Mouse (Mus musculus) megakaryocyte, embryonic 14.5 days (primary cell): ENCODE results near the gene Dab1. TPM values are rescaled to one million over a fixed set of nuclear protein-coding genes. Genes with fewer than 3 reads are reported as not detected.

ENCODE experiments used
- H3K27me3 ChIP-seq: replicated peaks from 2 replicates; pipeline ENCODE3; 2012; ENCODE audit warnings: inconsistent platforms
- H3K36me3 ChIP-seq: replicated peaks from 2 replicates; pipeline ENCODE3; 2012; ENCODE audit warnings: low read length, inconsistent platforms, mixed read lengths
- H3K4me1 ChIP-seq: 2 replicates; pipeline ENCODE4 v1.6.1; 2012; ENCODE audit warnings: inconsistent platforms
- H3K4me3 ChIP-seq: replicated peaks from 2 replicates; pipeline ENCODE3; 2012; ENCODE audit warnings: moderate library complexity, mild to moderate bottlenecking, inconsistent platforms
- H3K9me3 ChIP-seq: 2 replicates; pipeline ENCODE4 v1.6.1; 2012; ENCODE audit warnings: inconsistent platforms
- FLI1 ChIP-seq: IDR thresholded peaks from 2 replicates; pipeline ENCODE4 v1.6.1; 2012; ENCODE audit warnings: low read length, inconsistent platforms, mixed read lengths
- GATA1 ChIP-seq: IDR thresholded peaks from 3 replicates; pipeline ENCODE4 v1.6.1; 2012; ENCODE audit warnings: mixed read lengths, low read length, inconsistent platforms, borderline replicate concordance
- polyA plus RNA-seq: library from polyadenylated mRNA; stranded (reverse); fragments of >175 nt; gene quantifications from 2 replicates; pipeline ENCODE4 v1.2.3, GENCODE M21; 2012; ENCODE audit warnings: low replicate concordance; ENCODE audit not compliant: insufficient read depth

Gene Dab1
- polyA plus RNA-seq, 1 experiment = not detected

GRCm38 (mm10) chr4:104111614-104112013 is 492.5 kb downstream of the Dab1 start:
- TF ChIP-seq GATA1 = no peak
- TF ChIP-seq FLI1 = no peak
- Histone ChIP-seq H3K36me3 (no peaks in the 10 kb centered on the region), H3K9me3 (peaks cover 29% of the 10 kb centered on the region), H3K4me3 (no peak overlapping the region), H3K27me3 (no peaks in the 10 kb centered on the region), H3K4me1 (no peaks in the 10 kb centered on the region)

- Histone ChIP-seq H3K9me3 (peaks cover 29% of the 10 kb centered on the region), H3K27me3 (no peaks in the 10 kb centered on the region), H3K4me3 (no peak overlapping the region), H3K4me1 (no peaks in the 10 kb centered on the region), H3K36me3 (no peaks in the 10 kb centered on the region)
- no peak for TF ChIP-seq FLI1
- no peak for TF ChIP-seq GATA1
Observed at GRCm38 (mm10) chr4:104113209-104114005, 494.2 kb downstream of the Dab1 start.

DNA sequence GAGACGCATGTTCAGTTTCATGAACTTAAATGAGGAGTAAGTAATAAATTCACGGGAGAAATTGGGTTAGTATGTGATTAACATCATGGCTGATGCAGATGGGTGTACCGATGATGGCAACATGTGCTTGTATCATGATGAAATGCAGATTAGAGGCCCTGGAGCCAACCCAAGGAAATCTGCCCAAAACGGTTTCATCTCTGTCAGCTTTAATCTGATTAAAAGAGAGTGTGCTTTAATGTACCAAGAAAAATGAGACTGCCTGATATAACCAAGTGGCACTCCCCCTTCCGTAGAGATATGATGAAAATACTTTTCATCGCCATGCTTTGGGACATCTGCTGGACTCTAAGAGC is 494.8 kb downstream of the Dab1 start:
- H3K4me1 ChIP-seq = no peaks in the 10 kb centered on the region
- no peak overlapping the region for H3K4me3 ChIP-seq
- no peaks in the 10 kb centered on the region for H3K27me3 ChIP-seq
- peaks cover 29% of the 10 kb centered on the region for H3K9me3 ChIP-seq
- TF ChIP-seq FLI1 = no peak
- TF ChIP-seq GATA1 = no peak
- no peaks in the 10 kb centered on the region for H3K36me3 ChIP-seq

- TF ChIP-seq GATA1 (no peak), FLI1 (no peak)
- Histone ChIP-seq H3K9me3 (peaks cover 15% of the 10 kb centered on the region; the same call in 1 of the 2 replicates), H3K27me3 (no peaks in the 10 kb centered on the region), H3K4me1 (no peaks in the 10 kb centered on the region), H3K36me3 (no peaks in the 10 kb centered on the region), H3K4me3 (no peak overlapping the region)
Observed at GRCm38 (mm10) chr4:104120108-104120507, 500.9 kb downstream of the Dab1 start.

DNA sequence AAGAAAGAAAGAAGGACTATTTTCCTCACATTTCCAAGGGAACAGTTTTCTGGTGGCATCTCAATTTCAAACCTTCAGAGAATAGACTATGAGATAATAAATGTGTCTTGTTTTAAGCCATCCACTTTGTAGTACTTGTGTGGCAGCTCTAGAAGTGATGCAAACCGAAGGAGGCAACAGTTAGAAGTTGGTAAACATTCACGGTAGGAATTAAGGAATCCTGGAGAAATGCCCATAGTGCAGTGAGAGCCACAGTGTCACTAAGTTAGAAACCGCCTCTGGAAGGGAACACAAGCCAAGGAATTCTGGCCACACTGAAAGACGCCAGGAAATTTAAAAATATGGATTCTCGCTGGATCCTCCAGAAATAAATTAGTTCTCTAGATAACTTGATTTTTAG is 502.8 kb downstream of the Dab1 start:
- TF ChIP-seq FLI1 = no peak
- TF ChIP-seq GATA1 = no peak
- no peaks in the 10 kb centered on the region for H3K4me1 ChIP-seq
- H3K4me3 ChIP-seq = no peak overlapping the region
- H3K36me3 ChIP-seq = no peaks in the 10 kb centered on the region
- H3K27me3 ChIP-seq = no peaks in the 10 kb centered on the region
- H3K9me3 ChIP-seq = peaks cover 15% of the 10 kb centered on the region; the same call in 1 of the 2 replicates

DNA sequence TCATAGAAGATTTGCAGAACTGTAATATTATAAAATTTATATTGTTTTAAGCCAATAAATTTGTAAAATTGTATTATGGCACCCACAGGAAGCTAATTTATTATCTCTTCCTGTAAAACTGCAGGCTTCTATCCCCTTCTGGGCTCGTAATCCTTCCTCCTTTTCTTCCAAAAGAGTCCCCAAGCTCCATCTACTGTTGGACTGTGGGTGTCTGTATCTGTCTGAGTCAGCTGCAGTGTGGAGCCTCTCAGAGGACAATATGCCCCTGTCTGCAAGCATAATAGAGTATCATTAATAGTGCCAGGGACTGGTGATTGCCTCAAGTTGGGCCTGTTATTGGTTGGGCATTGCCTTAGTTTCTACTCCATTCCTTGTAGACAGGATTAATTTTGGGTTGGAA is 503.2 kb downstream of the Dab1 start:
- peaks cover 11% of the 10 kb centered on the region; the same call in 1 of the 2 replicates for H3K9me3 ChIP-seq
- H3K27me3 ChIP-seq = no peaks in the 10 kb centered on the region
- H3K4me1 ChIP-seq = no peaks in the 10 kb centered on the region
- no peaks in the 10 kb centered on the region for H3K36me3 ChIP-seq
- TF ChIP-seq FLI1 = no peak
- no peak for TF ChIP-seq GATA1
- H3K4me3 ChIP-seq = no peak overlapping the region

GRCm38 (mm10) chr4:104153637-104154036 is 534.5 kb downstream of the Dab1 start:
- TF ChIP-seq GATA1 (no peak), FLI1 (no peak)
- H3K4me3 ChIP-seq = no peak overlapping the region
- H3K4me1 ChIP-seq = no peaks in the 10 kb centered on the region
- H3K27me3 ChIP-seq = no peaks in the 10 kb centered on the region
- no peaks in the 10 kb centered on the region for H3K36me3 ChIP-seq
- peaks cover 14% of the 10 kb centered on the region for H3K9me3 ChIP-seq

GRCm38 (mm10) chr4:104178067-104178466 is 558.9 kb downstream of the Dab1 start:
- Histone ChIP-seq H3K9me3 (0 out of 2 replicates have a peak, but pooled peaks cover 1% of the 10 kb centered on the region), H3K4me1 (no peaks in the 10 kb centered on the region), H3K4me3 (no peak overlapping the region), H3K36me3 (no peaks in the 10 kb centered on the region), H3K27me3 (no peaks in the 10 kb centered on the region)
- TF ChIP-seq FLI1 = no peak
- TF ChIP-seq GATA1 = no peak

- Histone ChIP-seq H3K27me3 (no peaks in the 10 kb centered on the region), H3K9me3 (peaks cover 30% of the 10 kb centered on the region), H3K4me3 (no peak overlapping the region), H3K36me3 (no peaks in the 10 kb centered on the region), H3K4me1 (no peaks in the 10 kb centered on the region)
- no peak for TF ChIP-seq FLI1
- no peak for TF ChIP-seq GATA1
Observed at GRCm38 (mm10) chr4:104186311-104186710, 567.2 kb downstream of the Dab1 start.

- Histone ChIP-seq H3K4me3 (no peak overlapping the region), H3K27me3 (no peaks in the 10 kb centered on the region), H3K4me1 (no peaks in the 10 kb centered on the region), H3K36me3 (no peaks in the 10 kb centered on the region), H3K9me3 (peaks cover 44% of the 10 kb centered on the region)
- TF ChIP-seq GATA1 (no peak), FLI1 (no peak)
Observed at GRCm38 (mm10) chr4:104198635-104199034, 579.5 kb downstream of the Dab1 start.

GRCm38 (mm10) chr4:104201686-104202085 is 582.5 kb downstream of the Dab1 start:
- Histone ChIP-seq H3K36me3 (no peaks in the 10 kb centered on the region), H3K27me3 (no peaks in the 10 kb centered on the region), H3K4me3 (no peak overlapping the region), H3K9me3 (peaks cover 45% of the 10 kb centered on the region), H3K4me1 (no peaks in the 10 kb centered on the region)
- no peak for TF ChIP-seq FLI1
- no peak for TF ChIP-seq GATA1
